In the genomic region with DNA sequence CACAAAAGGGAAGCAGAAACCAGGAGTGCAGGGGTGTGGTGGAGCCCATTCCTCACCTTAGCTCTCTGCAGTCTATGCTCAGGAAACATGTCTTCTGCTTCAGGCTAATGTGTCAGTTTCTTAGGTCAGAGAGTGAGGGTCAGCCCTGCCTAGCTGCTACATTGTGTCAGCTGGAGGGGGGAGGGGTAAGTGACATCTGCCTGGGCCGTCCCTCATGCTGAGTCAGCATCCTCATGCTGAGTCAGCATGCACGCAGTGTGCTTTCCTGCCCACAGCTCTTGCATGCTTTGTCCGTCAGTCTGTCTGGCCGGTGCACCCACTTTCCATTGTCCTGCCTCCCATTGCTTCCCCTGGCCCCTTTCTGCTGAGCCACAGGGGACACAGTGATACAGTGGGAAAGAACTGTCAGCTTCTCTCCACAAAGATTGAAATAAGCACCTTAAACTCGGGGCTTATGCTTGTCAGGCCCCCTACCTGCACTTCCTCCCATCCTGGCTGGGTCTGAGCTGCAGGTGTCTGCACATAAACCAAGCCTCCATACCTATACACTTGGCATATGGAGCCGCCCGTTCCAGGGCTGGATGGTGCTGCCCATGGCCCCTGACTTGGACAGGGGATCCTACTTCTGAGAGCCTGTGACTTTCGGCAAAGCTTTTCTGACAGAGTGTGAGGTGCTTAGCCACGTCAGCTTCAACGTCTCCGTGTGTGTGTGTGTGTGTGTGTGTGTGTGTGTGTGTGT, we compare ENCODE assay signal across 11 mouse cellular contexts. TPM values are rescaled to one million over a fixed set of nuclear protein-coding genes. Genes with fewer than 3 reads are reported as not detected.
DNase-seq lines count a peak whose midpoint lies in the region; ATAC-seq lines count a peak whose summit lies in the region.
"Had no signal": no experiment of that assay in that cellular context is flagged by ENCODE, and none has a peak within 500 bp of the region (broad histone marks: within the 10 kb centered on the region; RNA-seq: fewer than 3 reads in every experiment).

No protein-coding gene starts in this region.

- peaks cover 50% of the 10 kb centered on the region for H3K4me1 ChIP-seq in heart, embryonic 10.5 days
- peaks cover 57% of the 10 kb centered on the region for H3K4me1 ChIP-seq in lung, embryonic 15.5 days
- peaks cover 35% of the 10 kb centered on the region for H3K4me1 ChIP-seq in stomach, embryonic 15.5 days
- H3K4me1 ChIP-seq in hindbrain, embryonic 16.5 days (ENCODE audit: control insufficient read depth, insufficient read depth, low read depth, low read length), result peaks cover 11% of the 10 kb centered on the region

- no peak overlapping the region for H3K4me3 ChIP-seq in heart, embryonic 10.5 days
- H3K4me3 ChIP-seq in lung, embryonic 15.5 days, result no peak overlapping the region
- no peak overlapping the region for H3K4me3 ChIP-seq in stomach, embryonic 15.5 days (replicated peaks)
- H3K4me3 ChIP-seq in hindbrain, embryonic 16.5 days (ENCODE audit: low read length), result no peak overlapping the region
- H3K4me3 ChIP-seq: limb, embryonic 12.5 days; myocyte had no signal

- 46% methylated on average over 11 of the region's 11 CpGs for WGBS in heart, embryonic 10.5 days
- WGBS in lung, embryonic 15.5 days, result 42% methylated on average over 11 of the region's 11 CpGs
- 60% methylated on average over 11 of the region's 11 CpGs for WGBS in stomach, embryonic 15.5 days
- 68% methylated on average over 10 of the region's 11 CpGs for WGBS in hindbrain, embryonic 16.5 days

- H3K9me3 ChIP-seq in heart, embryonic 10.5 days, result no peaks in the 10 kb centered on the region
- no peaks in the 10 kb centered on the region for H3K9me3 ChIP-seq in lung, embryonic 15.5 days
- H3K9me3 ChIP-seq in stomach, embryonic 15.5 days, result no peaks in the 10 kb centered on the region
- H3K9me3 ChIP-seq in hindbrain, embryonic 16.5 days (ENCODE audit: control insufficient read depth, low read length), result no peaks in the 10 kb centered on the region
- H3K9me3 ChIP-seq: limb, embryonic 12.5 days had no signal

- H3K27ac ChIP-seq in heart, embryonic 10.5 days, result peak overlapping the region; percentile 56
- peak overlapping the region; percentile 73 for H3K27ac ChIP-seq in lung, embryonic 15.5 days
- H3K27ac ChIP-seq in stomach, embryonic 15.5 days, result peak overlapping the region; percentile 52; the same call in 1 of the 2 replicates
- no peak overlapping the region for H3K27ac ChIP-seq in hindbrain, embryonic 16.5 days (ENCODE audit: low read depth, low read length)
- H3K27ac ChIP-seq: limb, embryonic 12.5 days had no signal

- H3K9ac ChIP-seq in lung, embryonic 15.5 days, result no peak overlapping the region
- H3K9ac ChIP-seq in stomach, embryonic 15.5 days, result no peak overlapping the region
- H3K9ac ChIP-seq in hindbrain, embryonic 16.5 days (ENCODE audit: low read depth, low read length), result no peak overlapping the region
- H3K9ac ChIP-seq: limb, embryonic 12.5 days had no signal

- H3K36me3 ChIP-seq in heart, embryonic 10.5 days, result no peaks in the 10 kb centered on the region
- no peaks in the 10 kb centered on the region for H3K36me3 ChIP-seq in lung, embryonic 15.5 days
- no peaks in the 10 kb centered on the region for H3K36me3 ChIP-seq in stomach, embryonic 15.5 days
- H3K36me3 ChIP-seq in hindbrain, embryonic 16.5 days (ENCODE audit: control insufficient read depth, insufficient read depth, low read length), result no peaks in the 10 kb centered on the region
- H3K36me3 ChIP-seq: limb, embryonic 12.5 days had no signal

- DNase-seq in heart, embryonic 10.5 days (ENCODE audit: low spot score), result peak; percentile 72
- no peak for DNase-seq in heart, adult 18-20 months
- no peak for DNase-seq in lung, postnatal 14 days
- DNase-seq in embryo, embryonic 10.5 days (ENCODE audit: low spot score), result peak; percentile 54
- no peak for DNase-seq in cerebellum, adult 9-10 months

- H3K4me2 ChIP-seq in lung, embryonic 15.5 days, result 0 out of 2 replicates have a peak overlapping the region, but pooled peaks have one; percentile 5
- H3K4me2 ChIP-seq in stomach, embryonic 15.5 days, result no peak overlapping the region
- no peak overlapping the region for H3K4me2 ChIP-seq in hindbrain, embryonic 16.5 days (ENCODE audit: low read length)
- H3K4me2 ChIP-seq: limb, embryonic 12.5 days had no signal

- ATAC-seq in lung, embryonic 15.5 days (ENCODE audit: borderline replicate concordance, extremely low read depth, low FRiP score, low TSS enrichment), result no peak
- ATAC-seq in stomach, embryonic 15.5 days (ENCODE audit: insufficient read depth, low FRiP score, low read depth), result no peak
- ATAC-seq in hindbrain, embryonic 16.5 days, result no peak

- peaks cover 34% of the 10 kb centered on the region for H3K27me3 ChIP-seq in heart, embryonic 10.5 days (ENCODE audit: insufficient read depth, poor library complexity, severe bottlenecking)
- H3K27me3 ChIP-seq in lung, embryonic 15.5 days, result peaks cover 3% of the 10 kb centered on the region; the same call in 1 of the 2 replicates
- H3K27me3 ChIP-seq in stomach, embryonic 15.5 days (replicated peaks), result 0 out of 2 replicates have a peak, but pooled peaks cover 3% of the 10 kb centered on the region
- no peaks in the 10 kb centered on the region for H3K27me3 ChIP-seq in hindbrain, embryonic 16.5 days (replicated peaks; ENCODE audit: control insufficient read depth, insufficient read depth, low read length)

RNA-seq across cellular contexts. Expression of gene Vstm4, which starts 3.4 kb away (rescaled TPM):
- polyA plus RNA-seq in heart, embryonic 10.5 days (2016; fragmentation: Nextera tagmentation; extraction: Ambion mirVana), result 6.1 and 9.5 TPM in 2 replicates
- total RNA-seq in heart, adult 18-20 months (2021), result 1 to 10 TPM; 8.4 to 8.7 TPM
- 60.1 and 62.8 TPM in 2 replicates for polyA plus RNA-seq in lung, embryonic 15.5 days (2015; fragmentation: Nextera tagmentation; extraction: Ambion mirVana)
- polyA plus RNA-seq in stomach, embryonic 15.5 days (2015; fragmentation: Nextera tagmentation; extraction: Ambion mirVana), result 35.2 and 38.3 TPM in 2 replicates
- polyA plus RNA-seq in hindbrain, embryonic 16.5 days (2015; fragmentation: Nextera tagmentation; extraction: Ambion mirVana), result 14.5 and 16.3 TPM in 2 replicates
- polyA plus RNA-seq: myocyte had no signal

RNA-seq across cellular contexts. Expression of gene Fam170b, which starts 26.2 kb away (rescaled TPM):
- polyA plus RNA-seq in heart, embryonic 10.5 days (2016; fragmentation: Nextera tagmentation; extraction: Ambion mirVana), result 0.09 TPM in 1 of 2 replicates, not detected in the other
- total RNA-seq in heart, adult 18-20 months (2021), result not detected
- 0.11 and 0.13 TPM in 2 replicates for polyA plus RNA-seq in lung, embryonic 15.5 days (2015; fragmentation: Nextera tagmentation; extraction: Ambion mirVana)
- polyA plus RNA-seq in stomach, embryonic 15.5 days (2015; fragmentation: Nextera tagmentation; extraction: Ambion mirVana), result not detected in 2 replicates
- polyA plus RNA-seq in hindbrain, embryonic 16.5 days (2015; fragmentation: Nextera tagmentation; extraction: Ambion mirVana), result not detected in 2 replicates
- polyA plus RNA-seq: limb, embryonic 12.5 days; myocyte; spleen, adult 2 months had no signal

Comparison
In these comparisons a context has a peak if more than half of its experiments do, and no peak if none do; other contexts are left out.
1. DNase-seq: peak in heart, embryonic 10.5 days (single experiment) and embryo, embryonic 10.5 days (single experiment); none in heart, adult 18-20 months (0 of 2), lung, postnatal 14 days (single experiment) and cerebellum, adult 9-10 months (single experiment).